Mouse (Mus musculus) neural tube, embryonic 15.5 days (tissue): ENCODE measurements around the gene Faim. TPM values are rescaled to one million over a fixed set of nuclear protein-coding genes. Genes with fewer than 3 reads are reported as not detected.

Experiments
- ATAC-seq: fragments of 200-750 bp; cut with Nextera tagmentation; 2 replicates; pipeline ENCODE4 v1.8.0; 2017; ENCODE audit warnings: mild to moderate bottlenecking, moderate TSS enrichment, moderate library complexity; ENCODE audit not compliant: low FRiP score
- H3K27ac ChIP-seq: fragments of 300-500 bp; sonication (generic); replicated peaks from 2 replicates; pipeline ENCODE4 v1.5.1; 2015; ENCODE audit warnings: mild to moderate bottlenecking, inconsistent platforms
- H3K27me3 ChIP-seq: fragments of 300-500 bp; sonication (generic); replicated peaks from 2 replicates; pipeline ENCODE4 v1.6.1; 2015; ENCODE audit warnings: inconsistent platforms
- H3K36me3 ChIP-seq: fragments of 300-500 bp; sonication (generic); 2 replicates; pipeline ENCODE4 v1.6.1; 2015; ENCODE audit warnings: inconsistent platforms
- H3K4me1 ChIP-seq: fragments of 300-500 bp; sonication (generic); 2 replicates; pipeline ENCODE4 v1.6.1; 2015; ENCODE audit warnings: inconsistent platforms
- H3K4me2 ChIP-seq: fragments of 300-500 bp; sonication (generic); 2 replicates; pipeline ENCODE4 v1.6.1; 2015; ENCODE audit warnings: inconsistent platforms, mild to moderate bottlenecking, moderate library complexity
- H3K4me3 ChIP-seq: fragments of 300-500 bp; sonication (generic); replicated peaks from 2 replicates; pipeline ENCODE4 v1.5.1; 2015; ENCODE audit warnings: mild to moderate bottlenecking, inconsistent platforms
- H3K9ac ChIP-seq: fragments of 300-500 bp; sonication (generic); replicated peaks from 2 replicates; pipeline ENCODE4 v1.6.1; 2015; ENCODE audit warnings: mild to moderate bottlenecking, inconsistent platforms
- H3K9me3 ChIP-seq: fragments of 300-500 bp; sonication (generic); replicated peaks from 2 replicates; pipeline ENCODE4 v1.6.1; 2016; ENCODE audit warnings: inconsistent platforms
- WGBS: fragments of 180-500 bp; shearing (Covaris S2); methylation state at CpG from one replicate; pipeline ENCODE4 v1.1.7; 2015; ENCODE audit warnings: mixed read lengths; 5-methylcytosine and 5-hydroxymethylcytosine counted together
- polyA plus RNA-seq: library from polyadenylated mRNA; unstranded; fragments of >200 nt; fragmentation: Nextera tagmentation; extraction: Ambion mirVana; gene quantifications from 2 replicates; pipeline ENCODE4 v1.2.1, GENCODE M21; 2015

Gene Faim
- 106 and 117 TPM in 2 replicates for polyA plus RNA-seq

DNA sequence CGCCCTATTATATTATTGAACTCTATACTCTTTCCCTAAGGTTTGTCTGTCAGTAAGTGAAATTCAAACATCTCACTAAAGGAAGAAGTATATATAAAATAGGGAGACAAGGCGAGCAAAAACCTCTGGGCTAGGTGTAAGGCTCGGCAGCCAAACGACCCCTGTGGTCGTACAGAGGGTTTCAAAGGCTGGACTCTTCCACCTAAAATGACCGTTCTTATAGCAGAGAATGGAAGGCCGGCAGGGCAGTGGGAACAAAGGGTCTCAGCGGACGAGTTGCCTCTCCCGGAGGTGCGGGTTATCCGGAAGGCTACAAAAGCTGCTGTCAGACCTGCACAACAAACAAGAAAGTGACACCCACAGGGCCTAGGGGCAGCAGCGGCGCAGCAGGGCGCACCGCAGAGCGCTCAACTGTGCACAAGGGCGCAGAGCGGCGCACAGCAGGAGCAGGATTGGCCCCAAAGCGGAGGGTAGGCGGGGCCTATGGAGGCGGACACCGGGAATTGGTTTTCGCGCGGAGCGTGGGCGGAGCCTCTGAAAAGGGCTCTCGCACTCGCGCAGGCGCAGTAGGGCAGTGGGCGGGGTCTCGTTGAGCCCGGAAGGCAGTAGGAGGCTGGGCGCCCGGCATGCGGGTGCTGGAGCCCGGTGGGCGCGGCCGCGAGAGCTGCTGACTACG lies at the start of gene Faim:
TSS of gene Faim (plus strand) at position 574 of the 676 bp plus-strand sequence.
- Histone ChIP-seq H3K27me3 (0 out of 2 replicates have a peak, but pooled peaks cover 3% of the 10 kb centered on the region), H3K4me1 (peaks cover 20% of the 10 kb centered on the region), H3K4me3 (peak within 1 kb of the TSS; percentile 91), H3K36me3 (no peaks in the 10 kb centered on the region), H3K27ac (peak within 1 kb of the TSS; percentile 80), H3K4me2 (peak within 1 kb of the TSS; percentile 73), H3K9ac (peak within 1 kb of the TSS; percentile 80), H3K9me3 (no peaks in the 10 kb centered on the region)
- 1% methylated on average over 44 of the region's 45 CpGs for WGBS
- peak; percentile 97 for ATAC-seq

DNA sequence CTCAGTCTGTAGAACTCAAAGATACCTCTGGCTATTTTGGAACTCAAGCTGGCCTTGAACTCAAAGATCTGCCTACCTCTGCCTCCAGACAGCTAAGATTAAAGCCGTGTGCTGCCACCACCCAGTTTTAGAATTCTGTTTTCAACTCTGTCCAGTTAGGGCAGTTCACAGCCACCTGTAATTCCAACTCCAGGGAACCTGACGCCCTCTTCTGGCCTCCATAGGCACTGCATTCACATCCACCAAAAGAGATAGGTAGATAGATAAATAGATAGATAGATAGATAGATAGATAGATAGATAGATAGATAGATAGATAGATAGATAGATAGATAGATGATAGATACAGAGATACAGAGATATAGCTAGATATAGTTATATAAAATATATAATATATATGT lies 46.9 kb upstream of the Faim start:
- Histone ChIP-seq H3K4me1 (no peaks in the 10 kb centered on the region), H3K27me3 (0 out of 2 replicates have a peak, but pooled peaks cover 4% of the 10 kb centered on the region), H3K4me2 (no peak overlapping the region), H3K4me3 (no peak overlapping the region), H3K36me3 (no peaks in the 10 kb centered on the region), H3K9ac (no peak overlapping the region), H3K27ac (no peak overlapping the region), H3K9me3 (no peaks in the 10 kb centered on the region)
- WGBS = 32% methylated on average over 2 of the region's 2 CpGs
- no peak for ATAC-seq

DNA sequence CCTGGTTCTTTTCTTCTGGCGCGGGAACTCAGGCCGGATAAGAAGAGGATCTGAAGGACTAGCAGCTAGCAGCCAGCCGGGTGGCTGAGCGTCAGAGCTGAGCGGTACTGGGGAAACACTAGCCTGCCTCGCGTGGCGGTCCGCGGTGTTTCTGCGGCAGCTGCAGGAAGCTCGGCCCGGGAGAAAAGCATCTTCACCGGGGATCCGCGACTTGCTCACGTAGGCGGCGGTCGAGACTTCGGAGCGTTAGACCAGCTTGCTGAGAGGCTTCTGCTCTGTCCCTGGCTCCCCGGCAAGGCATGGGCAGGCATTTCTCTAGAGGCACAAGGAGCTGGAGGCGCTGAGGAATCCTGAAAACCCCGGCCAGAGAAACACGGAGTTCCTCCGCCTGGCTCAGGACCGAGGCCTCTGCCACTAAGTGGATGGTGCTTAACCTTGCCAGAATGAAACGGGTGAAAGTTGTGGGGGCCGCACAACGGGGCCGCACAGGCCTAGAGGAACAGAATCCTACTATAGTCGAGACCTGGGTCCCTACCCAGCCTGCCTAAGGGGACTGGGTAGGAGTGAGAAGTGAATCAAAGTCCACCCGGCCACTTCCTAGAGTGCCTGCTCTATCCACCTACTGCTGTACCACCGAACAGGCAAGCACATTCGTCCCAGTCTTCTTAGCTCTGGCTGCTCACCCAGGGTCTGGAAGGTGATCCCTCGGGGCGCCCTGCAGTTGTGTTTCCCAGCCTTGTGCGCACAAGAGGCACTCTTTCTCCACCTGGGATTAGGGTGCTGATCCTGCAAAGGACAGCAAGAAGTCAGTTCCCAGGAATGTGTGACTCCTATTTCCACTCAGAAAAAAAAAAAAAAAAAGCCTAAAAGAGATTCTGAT lies 33.8 kb upstream of the Faim start:
- Histone ChIP-seq H3K27me3 (peaks cover 75% of the 10 kb centered on the region), H3K27ac (no peak overlapping the region), H3K4me3 (no peak overlapping the region), H3K9ac (no peak overlapping the region), H3K4me2 (peak overlapping the region; percentile 44), H3K9me3 (no peaks in the 10 kb centered on the region), H3K4me1 (peaks cover 36% of the 10 kb centered on the region), H3K36me3 (no peaks in the 10 kb centered on the region)
- peak; percentile 60 for ATAC-seq
- WGBS = under 1% methylated on average over 40 of the region's 40 CpGs

GRCm38 (mm10) chr9:98953291-98953690 lies 32.9 kb upstream of the Faim start:
- Histone ChIP-seq H3K36me3 (no peaks in the 10 kb centered on the region), H3K9me3 (no peaks in the 10 kb centered on the region), H3K4me1 (peaks cover 36% of the 10 kb centered on the region), H3K4me3 (no peak overlapping the region), H3K27me3 (peaks cover 79% of the 10 kb centered on the region), H3K9ac (no peak overlapping the region), H3K27ac (no peak overlapping the region), H3K4me2 (no peak overlapping the region)
- no peak for ATAC-seq
- WGBS = 3% methylated on average over 4 of the region's 4 CpGs

DNA sequence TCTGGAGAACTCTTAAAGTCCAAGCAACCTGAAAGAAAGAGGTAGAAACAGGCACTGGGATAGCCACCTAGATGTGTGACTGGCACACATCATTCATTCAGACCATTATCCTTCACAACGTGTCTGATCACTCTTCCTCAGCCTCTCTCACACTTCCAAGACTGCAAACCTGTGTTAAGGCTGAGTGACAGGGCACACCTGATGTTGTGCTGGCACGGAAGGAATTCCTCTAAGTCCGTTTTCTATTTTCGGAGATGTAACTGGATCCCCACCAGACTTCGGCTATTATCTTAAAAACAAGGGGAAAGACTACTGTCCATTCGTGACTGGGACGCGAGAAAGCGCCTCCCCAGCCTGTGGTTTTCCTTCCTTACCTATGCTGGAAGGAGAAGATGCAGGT lies 32.3 kb upstream of the Faim start:
- Histone ChIP-seq H3K27me3 (peaks cover 79% of the 10 kb centered on the region), H3K27ac (no peak overlapping the region), H3K9me3 (no peaks in the 10 kb centered on the region), H3K4me3 (no peak overlapping the region), H3K36me3 (no peaks in the 10 kb centered on the region), H3K9ac (no peak overlapping the region), H3K4me1 (peaks cover 36% of the 10 kb centered on the region), H3K4me2 (no peak overlapping the region)
- no peak for ATAC-seq
- 4% methylated on average over 9 of the region's 9 CpGs for WGBS

DNA sequence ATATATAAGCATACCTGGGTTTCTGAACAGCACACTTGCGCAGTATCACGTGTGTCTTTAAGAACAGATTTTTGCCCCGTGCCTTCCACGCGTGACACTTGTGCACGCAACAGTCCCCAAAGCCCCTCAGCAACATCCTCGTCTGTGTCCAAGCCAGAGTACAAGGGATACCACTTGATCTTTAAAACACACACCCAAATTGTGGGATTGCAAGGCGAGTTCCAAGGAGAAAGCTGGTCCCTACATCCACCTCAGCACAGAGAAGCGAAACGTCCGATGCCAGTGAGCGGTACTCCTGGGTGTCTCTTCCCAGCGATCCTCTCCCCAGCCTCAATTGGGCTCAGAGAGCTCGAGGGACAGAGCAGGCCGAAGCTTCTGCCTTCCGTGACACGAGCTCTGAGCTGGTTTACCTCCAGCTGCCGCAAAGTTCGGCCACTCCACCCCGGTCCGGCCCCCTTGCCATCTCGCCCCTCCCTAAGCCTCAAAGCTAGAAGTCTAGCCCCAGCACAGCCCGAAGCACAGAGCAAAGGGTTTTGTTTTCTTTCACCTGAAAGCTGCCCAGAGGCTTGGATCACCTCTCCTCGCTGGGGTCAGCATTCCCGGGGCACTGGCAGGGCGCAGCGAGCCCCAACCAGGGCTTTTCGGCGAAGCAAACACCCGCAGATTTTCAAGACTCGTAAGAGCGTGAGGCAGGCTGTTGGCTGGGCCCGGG lies 31.6 kb upstream of the Faim start:
- Histone ChIP-seq H3K9ac (no peak overlapping the region), H3K9me3 (no peaks in the 10 kb centered on the region), H3K4me1 (peaks cover 36% of the 10 kb centered on the region), H3K27me3 (peaks cover 81% of the 10 kb centered on the region), H3K36me3 (no peaks in the 10 kb centered on the region), H3K4me2 (peak overlapping the region; percentile 54), H3K4me3 (peak overlapping the region; percentile 34), H3K27ac (peak overlapping the region; percentile 51; the same call in 1 of the 2 replicates)
- ATAC-seq = no peak
- 1% methylated on average over 33 of the region's 33 CpGs for WGBS

- peaks cover 85% of the 10 kb centered on the region for H3K27me3 ChIP-seq
- no peaks in the 10 kb centered on the region for H3K36me3 ChIP-seq
- ATAC-seq = no peak; the same call in 1 of the 2 replicates
- no peaks in the 10 kb centered on the region for H3K9me3 ChIP-seq
- under 1% methylated on average over 55 of the region's 58 CpGs for WGBS
- H3K9ac ChIP-seq = no peak within 1 kb of the TSS
- H3K4me3 ChIP-seq = peak within 1 kb of the TSS; percentile 34
- H3K27ac ChIP-seq = peak within 1 kb of the TSS; percentile 51; the same call in 1 of the 2 replicates
- H3K4me1 ChIP-seq = peaks cover 36% of the 10 kb centered on the region
- H3K4me2 ChIP-seq = peak within 1 kb of the TSS; percentile 54
Measured at GRCm38 (mm10) chr9:98955103-98955715, 31.0 kb upstream of the Faim start, which contains the start of gene Foxl2. Gene Foxl2, plus strand, starts transcription at chr9:98955288.

- peak overlapping the region; percentile 34 for H3K4me3 ChIP-seq
- ATAC-seq = no peak
- no peaks in the 10 kb centered on the region for H3K9me3 ChIP-seq
- peaks cover 85% of the 10 kb centered on the region for H3K27me3 ChIP-seq
- no peak overlapping the region; the same call in 1 of the 2 replicates for H3K27ac ChIP-seq
- under 1% methylated on average over 60 of the region's 60 CpGs for WGBS
- H3K9ac ChIP-seq = no peak overlapping the region
- H3K4me1 ChIP-seq = peaks cover 36% of the 10 kb centered on the region
- peak overlapping the region; percentile 54 for H3K4me2 ChIP-seq
- no peaks in the 10 kb centered on the region for H3K36me3 ChIP-seq
Measured at GRCm38 (mm10) chr9:98955716-98956224, 30.4 kb upstream of the Faim start.

GRCm38 (mm10) chr9:98956591-98957381 lies 29.4 kb upstream of the Faim start:
- ATAC-seq = no peak; the same call in 1 of the 2 replicates
- peak overlapping the region; percentile 54 for H3K4me2 ChIP-seq
- no peaks in the 10 kb centered on the region for H3K9me3 ChIP-seq
- H3K9ac ChIP-seq = no peak overlapping the region
- WGBS = under 1% methylated on average over 76 of the region's 80 CpGs
- peaks cover 35% of the 10 kb centered on the region for H3K4me1 ChIP-seq
- H3K36me3 ChIP-seq = no peaks in the 10 kb centered on the region
- peaks cover 85% of the 10 kb centered on the region for H3K27me3 ChIP-seq
- peak overlapping the region; percentile 34 for H3K4me3 ChIP-seq
- no peak overlapping the region for H3K27ac ChIP-seq

DNA sequence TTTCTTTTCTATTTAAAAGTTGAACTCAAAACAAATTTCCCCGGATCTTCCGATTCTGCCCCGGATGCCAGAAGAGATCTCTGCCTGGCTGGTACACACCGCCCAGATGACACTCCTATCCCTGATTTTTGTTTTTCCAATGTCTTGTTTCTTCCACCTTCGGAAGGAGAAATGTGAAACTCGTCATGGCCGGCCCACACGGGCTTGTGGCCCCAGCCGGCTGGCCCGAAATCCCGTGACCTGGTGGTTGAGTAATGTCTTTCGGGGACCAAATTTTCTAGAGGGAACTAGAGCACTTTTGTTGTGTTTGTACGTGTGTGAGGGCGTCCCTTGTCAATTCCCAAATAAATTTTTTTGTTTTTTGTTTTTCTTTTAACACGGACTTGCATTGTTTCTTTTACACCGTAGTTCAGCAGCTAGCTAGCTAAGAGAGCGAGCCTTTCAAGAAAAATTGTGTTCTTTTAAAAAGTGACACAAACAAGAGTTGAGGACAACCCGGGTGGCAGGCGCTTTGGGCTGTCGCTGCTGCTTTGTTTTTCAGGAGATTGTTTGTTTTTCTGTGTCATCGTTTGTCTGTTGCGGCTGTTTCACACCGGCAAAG lies 28.3 kb upstream of the Faim start:
- ATAC-seq = no peak
- no peak overlapping the region for H3K9ac ChIP-seq
- WGBS = 1% methylated on average over 23 of the region's 23 CpGs
- no peak overlapping the region for H3K27ac ChIP-seq
- H3K36me3 ChIP-seq = no peaks in the 10 kb centered on the region
- H3K4me1 ChIP-seq = peaks cover 27% of the 10 kb centered on the region
- 0 out of 2 replicates have a peak overlapping the region, but pooled peaks have one; percentile 2 for H3K4me3 ChIP-seq
- no peak overlapping the region for H3K4me2 ChIP-seq
- H3K9me3 ChIP-seq = no peaks in the 10 kb centered on the region
- peaks cover 89% of the 10 kb centered on the region for H3K27me3 ChIP-seq
